13 mouse cellular contexts compared by ENCODE assay signal in the genomic region with DNA sequence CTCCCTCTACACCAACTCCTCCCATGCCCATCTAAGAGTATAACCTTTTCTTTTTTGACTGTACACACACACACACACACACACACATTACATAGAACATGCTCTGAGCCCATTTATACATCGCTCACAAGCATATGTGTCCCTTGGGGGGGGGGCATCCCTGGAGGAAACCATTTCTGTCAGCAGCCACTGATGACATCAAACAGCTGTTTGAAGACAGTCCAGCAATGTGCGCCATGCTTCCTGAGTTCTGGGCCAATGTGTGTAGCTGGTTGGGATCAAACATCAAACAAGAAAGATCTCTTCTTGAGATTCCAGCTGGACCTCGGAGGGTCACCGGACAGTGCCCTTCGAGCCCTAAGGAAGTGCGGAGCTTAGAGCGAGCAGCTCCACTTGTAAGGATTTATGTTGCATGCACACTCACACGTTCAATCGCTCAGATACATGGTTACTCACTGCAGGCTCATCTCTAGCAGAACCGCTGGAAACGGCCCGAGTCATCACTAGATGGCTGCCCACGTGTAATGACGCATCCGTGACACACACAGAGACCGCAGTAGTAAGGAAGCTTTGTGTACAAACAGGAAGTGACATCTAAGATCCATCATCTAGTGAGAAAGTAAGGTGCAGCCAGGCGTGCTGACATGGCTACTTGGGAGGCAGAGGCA. TPM values are rescaled to one million over a fixed set of nuclear protein-coding genes. Genes with fewer than 3 reads are reported as not detected.
A peak's percentile ranks its signal among the peaks of the same experiment; 100 is the strongest.
DNase-seq lines count a peak whose midpoint lies in the region; ATAC-seq and TF ChIP-seq lines count a peak whose summit lies in the region.
"Had no signal": no experiment of that assay in that cellular context is flagged by ENCODE, and none has a peak within 500 bp of the region (broad histone marks: within the 10 kb centered on the region; RNA-seq: fewer than 3 reads in every experiment).

No protein-coding gene starts in this region.

- H3K27me3 ChIP-seq in heart, embryonic 11.5 days (ENCODE audit: control insufficient read depth, insufficient read depth, low read length) = no peaks in the 10 kb centered on the region
- no peaks in the 10 kb centered on the region for H3K27me3 ChIP-seq in thymus, adult 2 months (ENCODE audit: control insufficient read depth, insufficient read depth, low read length)
- H3K27me3 ChIP-seq in forebrain, embryonic 10.5 days (ENCODE audit: poor library complexity, severe bottlenecking) = no peaks in the 10 kb centered on the region
- H3K27me3 ChIP-seq: hindbrain, embryonic 15.5 days had no signal

- H3K4me1 ChIP-seq in heart, embryonic 11.5 days (ENCODE audit: control insufficient read depth, insufficient read depth, low read length) = peaks cover 14% of the 10 kb centered on the region; the same call in 1 of the 2 replicates
- no peaks in the 10 kb centered on the region; the same call in 1 of the 2 replicates for H3K4me1 ChIP-seq in thymus, adult 2 months (replicated peaks; ENCODE audit: control insufficient read depth, insufficient read depth, low read length)
- peaks cover 18% of the 10 kb centered on the region for H3K4me1 ChIP-seq in forebrain, embryonic 10.5 days
- H3K4me1 ChIP-seq: hindbrain, embryonic 15.5 days had no signal

- no peak overlapping the region for H3K4me3 ChIP-seq in heart, embryonic 11.5 days (ENCODE audit: low read depth, low read length)
- H3K4me3 ChIP-seq in thymus, adult 2 months (ENCODE audit: control insufficient read depth, insufficient read depth, low read length) = no peak overlapping the region
- no peak overlapping the region for H3K4me3 ChIP-seq in forebrain, embryonic 10.5 days
- H3K4me3 ChIP-seq: hindbrain, embryonic 15.5 days; layer of hippocampus, adult 2 months; limb, embryonic 10.5 days had no signal

- TF ChIP-seq CTCF in thymus, adult 2 months (IDR thresholded peaks at IDR 0.05; ENCODE audit: borderline replicate concordance, control insufficient read depth, extremely low read depth, insufficient read depth, low read length, poor library complexity) = no peak

- no peak overlapping the region for H3K9ac ChIP-seq in heart, embryonic 11.5 days (ENCODE audit: low read depth, low read length)
- H3K9ac ChIP-seq: hindbrain, embryonic 15.5 days had no signal

- no peak for ATAC-seq in heart, embryonic 11.5 days (replicated peaks; ENCODE audit: insufficient number of reproducible peaks, low FRiP score, low TSS enrichment)

- no peaks in the 10 kb centered on the region for H3K36me3 ChIP-seq in heart, embryonic 11.5 days (ENCODE audit: control insufficient read depth, insufficient read depth, low read length)
- no peaks in the 10 kb centered on the region for H3K36me3 ChIP-seq in thymus, adult 2 months (ENCODE audit: control insufficient read depth, insufficient read depth, low read length)
- no peaks in the 10 kb centered on the region for H3K36me3 ChIP-seq in forebrain, embryonic 10.5 days (replicated peaks)
- H3K36me3 ChIP-seq: hindbrain, embryonic 15.5 days; limb, embryonic 10.5 days had no signal

- TF ChIP-seq POLR2A in thymus, adult 2 months (IDR thresholded peaks at IDR 0.05; ENCODE audit: control insufficient read depth, extremely low read depth, insufficient read depth, low read length, poor library complexity) = no peak

- 84% methylated on average over 17 of the region's 17 CpGs for WGBS in heart, embryonic 11.5 days (ENCODE audit: insufficient replicate concordance)
- WGBS in thymus, adult 2 months = 88% methylated on average over 17 of the region's 17 CpGs
- WGBS in forebrain, embryonic 10.5 days = 93% methylated on average over 17 of the region's 17 CpGs

- no peak overlapping the region for H3K27ac ChIP-seq in heart, embryonic 11.5 days (ENCODE audit: low read depth, low read length)
- H3K27ac ChIP-seq in thymus, adult 2 months (ENCODE audit: control insufficient read depth, insufficient read depth, low read length) = no peak overlapping the region
- H3K27ac ChIP-seq in forebrain, embryonic 10.5 days = no peak overlapping the region
- H3K27ac ChIP-seq: hindbrain, embryonic 15.5 days; layer of hippocampus, adult 2 months; limb, embryonic 10.5 days had no signal

- DNase-seq in heart, adult 11 months = peak; percentile 95
- DNase-seq in thymus, postnatal 0 days (ENCODE audit: low spot score) = peak; percentile 45
- DNase-seq in thymus, adult 2 months = no peak
- peak; percentile 46 for DNase-seq in lung, postnatal 25 days (ENCODE audit: low spot score)
- DNase-seq in forebrain, embryonic 10.5 days (ENCODE audit: extremely low spot score, low spot score) = no peak
- no peak for DNase-seq in urinary bladder, adult 2 months (ENCODE audit: low spot score)
- DNase-seq in urinary bladder, postnatal 14 days (ENCODE audit: low spot score) = no peak
- DNase-seq: gastrocnemius, postnatal 14 days; midbrain, embryonic 14.5 days had no signal

- H3K4me2 ChIP-seq in heart, embryonic 11.5 days = no peak overlapping the region
- H3K4me2 ChIP-seq: hindbrain, embryonic 15.5 days had no signal

- H3K9me3 ChIP-seq in heart, embryonic 11.5 days (replicated peaks; ENCODE audit: control insufficient read depth, low read length) = no peaks in the 10 kb centered on the region
- no peaks in the 10 kb centered on the region for H3K9me3 ChIP-seq in forebrain, embryonic 10.5 days
- H3K9me3 ChIP-seq: hindbrain, embryonic 15.5 days; limb, embryonic 10.5 days had no signal

RNA-seq across cellular contexts. Expression of a gene that starts 37.1 kb away (rescaled TPM):
- 33.1 and 36.6 TPM in 2 replicates for polyA plus RNA-seq in heart, embryonic 11.5 days (2014; fragmentation: Nextera tagmentation; extraction: Ambion mirVana)
- 40.5 and 45.0 TPM in 2 replicates for polyA plus RNA-seq in thymus, postnatal 0 days (2015; fragmentation: Nextera tagmentation; extraction: Ambion mirVana)
- 29.1 and 31.9 TPM in 2 replicates for polyA plus RNA-seq in thymus, adult 2 months (2012; rRNA removed)
- polyA plus RNA-seq in forebrain, embryonic 10.5 days (2016; fragmentation: Nextera tagmentation; extraction: Ambion mirVana) = 16.1 and 20.7 TPM in 2 replicates
- polyA plus RNA-seq in urinary bladder, adult 2 months (2012; rRNA removed) = 37.6 and 43.3 TPM in 2 replicates

Comparison
In these comparisons a context has a peak if more than half of its experiments do, and no peak if none do; other contexts are left out.
1. DNase-seq: peak in heart, adult 11 months (single experiment), thymus, postnatal 0 days (single experiment) and lung, postnatal 25 days (single experiment); none in thymus, adult 2 months (single experiment), forebrain, embryonic 10.5 days (single experiment), urinary bladder, adult 2 months (single experiment) and urinary bladder, postnatal 14 days (single experiment).